Mouse (Mus musculus) hindbrain, embryonic 12.5 days (tissue): ENCODE data around the gene Cbl. TPM values are rescaled to one million over a fixed set of nuclear protein-coding genes. Genes with fewer than 3 reads are reported as not detected.

Experiments used
- ATAC-seq: fragments of 200-750 bp; cut with Nextera tagmentation; 2 replicates; pipeline ENCODE4 v1.8.0; 2017; ENCODE audit warnings: moderate TSS enrichment; ENCODE audit not compliant: low FRiP score
- H3K27ac ChIP-seq: fragments of 300-500 bp; sonication (generic); 2 replicates; pipeline ENCODE4 v1.5.1; 2016; ENCODE audit warnings: mild to moderate bottlenecking
- H3K27me3 ChIP-seq: fragments of 300-500 bp; sonication (generic); 2 replicates; pipeline ENCODE4 v1.6.1; 2016; ENCODE audit warnings: mild to moderate bottlenecking
- H3K36me3 ChIP-seq: fragments of 300-500 bp; sonication (generic); 2 replicates; pipeline ENCODE4 v1.6.1; 2016; ENCODE audit warnings: mild to moderate bottlenecking
- H3K4me1 ChIP-seq: fragments of 300-500 bp; sonication (generic); 2 replicates; pipeline ENCODE4 v1.6.1; 2016
- H3K4me2 ChIP-seq: fragments of 300-500 bp; sonication (generic); replicated peaks from 2 replicates; pipeline ENCODE4 v1.6.1; 2016; ENCODE audit warnings: mild to moderate bottlenecking
- H3K4me3 ChIP-seq: fragments of 300-500 bp; sonication (generic); 2 replicates; pipeline ENCODE4 v1.5.1; 2016; ENCODE audit warnings: mild to moderate bottlenecking
- H3K9ac ChIP-seq: fragments of 300-500 bp; sonication (generic); 2 replicates; pipeline ENCODE4 v1.6.1; 2016; ENCODE audit warnings: mild to moderate bottlenecking, moderate library complexity
- H3K9me3 ChIP-seq: fragments of 300-500 bp; sonication (generic); replicated peaks from 2 replicates; pipeline ENCODE4 v1.6.1; 2016; ENCODE audit warnings: mild to moderate bottlenecking
- WGBS: fragments of 180-500 bp; shearing (Covaris S2); methylation state at CpG from one replicate; pipeline ENCODE4 v1.1.7; 2016; 5-methylcytosine and 5-hydroxymethylcytosine counted together
- polyA plus RNA-seq: library from polyadenylated mRNA; unstranded; fragments of >200 nt; fragmentation: Nextera tagmentation; extraction: Ambion mirVana; gene quantifications from 2 replicates; pipeline ENCODE4 v1.2.1, GENCODE M21; 2016

Gene Cbl
- polyA plus RNA-seq, 1 experiment from 2014 or later, result 26.2 TPM

GRCm38 (mm10) chr9:44254508-44255135 is 20.8 kb upstream of the Cbl start:
- ATAC-seq, result peak; percentile 48
- Histone ChIP-seq H3K9ac (no peak overlapping the region), H3K27me3 (peaks cover 2% of the 10 kb centered on the region), H3K36me3 (no peaks in the 10 kb centered on the region), H3K4me3 (no peak overlapping the region), H3K27ac (peak overlapping the region; percentile 56), H3K9me3 (no peaks in the 10 kb centered on the region), H3K4me2 (0 out of 2 replicates have a peak overlapping the region, but pooled peaks have one; percentile 6), H3K4me1 (peaks cover 32% of the 10 kb centered on the region)
- 5% methylated on average over 5 of the region's 5 CpGs for WGBS

GRCm38 (mm10) chr9:44253441-44253840 is 19.6 kb upstream of the Cbl start:
- Histone ChIP-seq H3K27ac (no peak overlapping the region), H3K9me3 (no peaks in the 10 kb centered on the region), H3K27me3 (peaks cover 3% of the 10 kb centered on the region), H3K9ac (no peak overlapping the region), H3K4me2 (no peak overlapping the region), H3K36me3 (no peaks in the 10 kb centered on the region), H3K4me3 (no peak overlapping the region), H3K4me1 (peaks cover 32% of the 10 kb centered on the region)
- WGBS, result 78% methylated on average over 6 of the region's 6 CpGs
- ATAC-seq, result no peak

- peaks cover 31% of the 10 kb centered on the region for H3K4me1 ChIP-seq
- H3K36me3 ChIP-seq, result no peaks in the 10 kb centered on the region
- H3K9ac ChIP-seq, result no peak within 1 kb of the TSS
- no peak for ATAC-seq
- WGBS, result 83% methylated on average over 10 of the region's 10 CpGs
- H3K9me3 ChIP-seq, result no peaks in the 10 kb centered on the region
- no peak within 1 kb of the TSS for H3K27ac ChIP-seq
- no peak within 1 kb of the TSS for H3K4me2 ChIP-seq
- H3K4me3 ChIP-seq, result no peak within 1 kb of the TSS
- peaks cover 3% of the 10 kb centered on the region; the same call in 1 of the 2 replicates for H3K27me3 ChIP-seq
These were observed 17.5 kb upstream of the Cbl start, which contains the start of gene Pdzd3 for GRCm38 (mm10) chr9:44251314-44251713. TSS of gene Pdzd3 (minus strand) at chr9:44251471.

GRCm38 (mm10) chr9:44250445-44250844 is 16.6 kb upstream of the Cbl start:
- no peak overlapping the region for H3K9ac ChIP-seq
- peaks cover 27% of the 10 kb centered on the region for H3K4me1 ChIP-seq
- no peak overlapping the region for H3K27ac ChIP-seq
- no peak for ATAC-seq
- no peaks in the 10 kb centered on the region for H3K36me3 ChIP-seq
- 51% methylated on average over 4 of the region's 4 CpGs for WGBS
- no peaks in the 10 kb centered on the region for H3K9me3 ChIP-seq
- H3K4me3 ChIP-seq, result no peak overlapping the region
- H3K4me2 ChIP-seq, result no peak overlapping the region
- peaks cover 3% of the 10 kb centered on the region; the same call in 1 of the 2 replicates for H3K27me3 ChIP-seq

GRCm38 (mm10) chr9:44249181-44250146 is 15.6 kb upstream of the Cbl start:
- H3K9ac ChIP-seq, result no peak overlapping the region; the same call in 1 of the 2 replicates
- no peak overlapping the region for H3K27ac ChIP-seq
- ATAC-seq, result peak; percentile 67; the same call in 1 of the 2 replicates
- H3K9me3 ChIP-seq, result no peaks in the 10 kb centered on the region
- peaks cover 3% of the 10 kb centered on the region; the same call in 1 of the 2 replicates for H3K27me3 ChIP-seq
- peaks cover 18% of the 10 kb centered on the region for H3K4me1 ChIP-seq
- H3K4me3 ChIP-seq, result no peak overlapping the region
- peak overlapping the region; percentile 19; the same call in 1 of the 2 replicates for H3K4me2 ChIP-seq
- no peaks in the 10 kb centered on the region for H3K36me3 ChIP-seq
- 45% methylated on average over 26 of the region's 26 CpGs for WGBS

GRCm38 (mm10) chr9:44247907-44248306 is 14.1 kb upstream of the Cbl start:
- no peak overlapping the region for H3K4me3 ChIP-seq
- no peak for ATAC-seq
- H3K27ac ChIP-seq, result no peak overlapping the region
- peaks cover 3% of the 10 kb centered on the region; the same call in 1 of the 2 replicates for H3K4me1 ChIP-seq
- no peak overlapping the region for H3K9ac ChIP-seq
- peaks cover 3% of the 10 kb centered on the region; the same call in 1 of the 2 replicates for H3K27me3 ChIP-seq
- no peaks in the 10 kb centered on the region for H3K9me3 ChIP-seq
- H3K36me3 ChIP-seq, result no peaks in the 10 kb centered on the region
- H3K4me2 ChIP-seq, result no peak overlapping the region
- WGBS, result 85% methylated on average over 6 of the region's 6 CpGs

GRCm38 (mm10) chr9:44243621-44244020 is 9.8 kb upstream of the Cbl start:
- 43% methylated on average over 2 of the region's 2 CpGs for WGBS
- no peak overlapping the region for H3K4me2 ChIP-seq
- no peak for ATAC-seq
- no peak overlapping the region for H3K27ac ChIP-seq
- no peak overlapping the region for H3K9ac ChIP-seq
- H3K9me3 ChIP-seq, result no peaks in the 10 kb centered on the region
- H3K4me3 ChIP-seq, result no peak overlapping the region
- H3K4me1 ChIP-seq, result no peaks in the 10 kb centered on the region
- H3K27me3 ChIP-seq, result no peaks in the 10 kb centered on the region
- no peaks in the 10 kb centered on the region for H3K36me3 ChIP-seq

- no peak for ATAC-seq
- Histone ChIP-seq H3K27ac (no peak overlapping the region), H3K4me2 (no peak overlapping the region), H3K9me3 (no peaks in the 10 kb centered on the region), H3K4me1 (no peaks in the 10 kb centered on the region), H3K27me3 (no peaks in the 10 kb centered on the region), H3K9ac (no peak overlapping the region), H3K4me3 (no peak overlapping the region), H3K36me3 (no peaks in the 10 kb centered on the region)
- WGBS, result 79% methylated on average over 9 of the region's 9 CpGs
These were observed 7.6 kb upstream of the Cbl start for GRCm38 (mm10) chr9:44241418-44241817.

- 46% methylated on average over 5 of the region's 5 CpGs for WGBS
- no peak for ATAC-seq
- H3K9ac ChIP-seq, result no peak overlapping the region
- no peak overlapping the region for H3K4me2 ChIP-seq
- no peaks in the 10 kb centered on the region for H3K27me3 ChIP-seq
- H3K4me1 ChIP-seq, result no peaks in the 10 kb centered on the region
- H3K27ac ChIP-seq, result no peak overlapping the region
- no peaks in the 10 kb centered on the region for H3K9me3 ChIP-seq
- H3K36me3 ChIP-seq, result no peaks in the 10 kb centered on the region
- no peak overlapping the region for H3K4me3 ChIP-seq
These were observed 7.1 kb upstream of the Cbl start for GRCm38 (mm10) chr9:44240911-44241310.

GRCm38 (mm10) chr9:44240399-44240798 is 6.5 kb upstream of the Cbl start, which contains the start of gene Ccdc153:
TSS of gene Ccdc153 (plus strand) at chr9:44240676.
- Histone ChIP-seq H3K36me3 (no peaks in the 10 kb centered on the region), H3K9ac (no peak within 1 kb of the TSS)
- 59% methylated on average over 2 of the region's 2 CpGs for WGBS

GRCm38 (mm10) chr9:44239447-44239846 is 5.6 kb upstream of the Cbl start:
- Histone ChIP-seq H3K9me3 (no peaks in the 10 kb centered on the region), H3K4me1 (no peaks in the 10 kb centered on the region), H3K9ac (no peak overlapping the region), H3K27ac (no peak overlapping the region), H3K4me3 (no peak overlapping the region), H3K4me2 (no peak overlapping the region), H3K36me3 (no peaks in the 10 kb centered on the region), H3K27me3 (no peaks in the 10 kb centered on the region)
- WGBS, result 10% methylated on average over 5 of the region's 5 CpGs
- no peak for ATAC-seq

More at GRCm38 (mm10) chr9:44240399-44240798, 6.5 kb upstream of the Cbl start, which contains the start of gene Ccdc153:
- H3K4me1 ChIP-seq, result no peaks in the 10 kb centered on the region
- no peaks in the 10 kb centered on the region for H3K9me3 ChIP-seq
- no peak for ATAC-seq
- no peak within 1 kb of the TSS for H3K4me2 ChIP-seq
- H3K27ac ChIP-seq, result no peak within 1 kb of the TSS
- H3K27me3 ChIP-seq, result no peaks in the 10 kb centered on the region
- no peak within 1 kb of the TSS for H3K4me3 ChIP-seq

GRCm38 (mm10) chr9:44238501-44239190 is 4.8 kb upstream of the Cbl start:
- no peaks in the 10 kb centered on the region for H3K27me3 ChIP-seq
- ATAC-seq, result no peak
- no peaks in the 10 kb centered on the region for H3K36me3 ChIP-seq
- H3K4me1 ChIP-seq, result no peaks in the 10 kb centered on the region
- H3K4me3 ChIP-seq, result no peak overlapping the region
- whole genome bisulfite sequencing, result 77% methylated on average over 17 of the region's 17 CpGs
- H3K9ac ChIP-seq, result no peak overlapping the region
- H3K4me2 ChIP-seq, result no peak overlapping the region
- no peak overlapping the region for H3K27ac ChIP-seq
- no peaks in the 10 kb centered on the region for H3K9me3 ChIP-seq
